In genomic region chr7:134673952-134674351, GRCm38 (mm10) we compare ENCODE assay signal across 11 mouse cellular contexts. TPM values are rescaled to one million over a fixed set of nuclear protein-coding genes. Genes with fewer than 3 reads are reported as not detected.
DNase-seq lines count a peak whose midpoint lies in the region; ATAC-seq lines count a peak whose summit lies in the region.
"Had no signal": no experiment of that assay in that cellular context is flagged by ENCODE, and none has a peak within 500 bp of the region (broad histone marks: within the 10 kb centered on the region; RNA-seq: fewer than 3 reads in every experiment).

No protein-coding gene starts in this region.

- H3K27ac ChIP-seq in forebrain, embryonic 11.5 days (ENCODE audit: low read depth, low read length): no peak overlapping the region
- H3K27ac ChIP-seq in forebrain, embryonic 14.5 days (ENCODE audit: low read depth, low read length): no peak overlapping the region
- no peak overlapping the region for H3K27ac ChIP-seq in hindbrain, embryonic 10.5 days
- H3K27ac ChIP-seq: limb, embryonic 15.5 days had no signal

- H3K4me2 ChIP-seq in forebrain, embryonic 11.5 days (ENCODE audit: low read depth, low read length, severe bottlenecking): no peak overlapping the region
- no peak overlapping the region for H3K4me2 ChIP-seq in forebrain, embryonic 14.5 days (ENCODE audit: low read length)
- H3K4me2 ChIP-seq: limb, embryonic 15.5 days; midbrain, embryonic 11.5 days had no signal

- no peak for ATAC-seq in forebrain, embryonic 11.5 days (replicated peaks; ENCODE audit: low FRiP score)
- ATAC-seq in forebrain, embryonic 14.5 days: no peak

- no peaks in the 10 kb centered on the region for H3K9me3 ChIP-seq in forebrain, embryonic 11.5 days (ENCODE audit: control insufficient read depth, low read length)
- no peaks in the 10 kb centered on the region for H3K9me3 ChIP-seq in forebrain, embryonic 14.5 days (replicated peaks; ENCODE audit: control insufficient read depth, low read length)
- no peaks in the 10 kb centered on the region for H3K9me3 ChIP-seq in hindbrain, embryonic 10.5 days
- H3K9me3 ChIP-seq: limb, embryonic 15.5 days had no signal

- H3K4me1 ChIP-seq in forebrain, embryonic 11.5 days (replicated peaks; ENCODE audit: control insufficient read depth, insufficient read depth, low read length): peaks cover 8% of the 10 kb centered on the region; the same call in 1 of the 2 replicates
- peaks cover 3% of the 10 kb centered on the region; the same call in 1 of the 2 replicates for H3K4me1 ChIP-seq in forebrain, embryonic 14.5 days (ENCODE audit: control insufficient read depth, insufficient read depth, low read length)
- H3K4me1 ChIP-seq in hindbrain, embryonic 10.5 days (replicated peaks): peaks cover 68% of the 10 kb centered on the region

- H3K27me3 ChIP-seq in forebrain, embryonic 11.5 days (ENCODE audit: control insufficient read depth, insufficient read depth, low read length): no peaks in the 10 kb centered on the region; the same call in 1 of the 2 replicates
- H3K27me3 ChIP-seq in forebrain, embryonic 14.5 days (replicated peaks; ENCODE audit: control insufficient read depth, insufficient read depth, low read length): no peaks in the 10 kb centered on the region
- H3K27me3 ChIP-seq in hindbrain, embryonic 10.5 days (ENCODE audit: insufficient read depth, poor library complexity, severe bottlenecking): peaks cover 23% of the 10 kb centered on the region
- H3K27me3 ChIP-seq: limb, embryonic 15.5 days had no signal

- 83% methylated on average over 9 of the region's 9 CpGs for WGBS in forebrain, embryonic 11.5 days
- 80% methylated on average over 9 of the region's 9 CpGs for WGBS in forebrain, embryonic 14.5 days
- 82% methylated on average over 9 of the region's 9 CpGs for WGBS in hindbrain, embryonic 10.5 days

- intact Hi-C loops in left cerebral cortex, postnatal 4 days (cut with DNase I): no loop called here

- H3K9ac ChIP-seq in forebrain, embryonic 11.5 days (ENCODE audit: low read length): no peak overlapping the region
- H3K9ac ChIP-seq in forebrain, embryonic 14.5 days (ENCODE audit: low read length): no peak overlapping the region
- H3K9ac ChIP-seq: limb, embryonic 15.5 days had no signal

- H3K4me3 ChIP-seq in forebrain, embryonic 11.5 days (ENCODE audit: low read depth, low read length): no peak overlapping the region
- no peak overlapping the region for H3K4me3 ChIP-seq in forebrain, embryonic 14.5 days (ENCODE audit: low read depth, low read length)
- no peak overlapping the region for H3K4me3 ChIP-seq in hindbrain, embryonic 10.5 days
- H3K4me3 ChIP-seq: limb, embryonic 15.5 days had no signal

- H3K36me3 ChIP-seq in forebrain, embryonic 11.5 days (ENCODE audit: control insufficient read depth, insufficient read depth, low read length): no peaks in the 10 kb centered on the region
- H3K36me3 ChIP-seq in forebrain, embryonic 14.5 days (ENCODE audit: control insufficient read depth, insufficient read depth, low read length): no peaks in the 10 kb centered on the region
- no peaks in the 10 kb centered on the region for H3K36me3 ChIP-seq in hindbrain, embryonic 10.5 days
- H3K36me3 ChIP-seq: limb, embryonic 15.5 days had no signal

- peak; percentile 24 for DNase-seq in forebrain, embryonic 11.5 days (ENCODE audit: low spot score)
- no peak for DNase-seq in forebrain, embryonic 14.5 days (ENCODE audit: low spot score)
- DNase-seq in left cerebral cortex, adult 18-20 months (ENCODE audit: low spot score in 2 of 2): peak; percentile 15 to 27
- no peak for DNase-seq in left cerebral cortex, postnatal 4 days
- peak; percentile 29 to 53 for DNase-seq in kidney, adult 8-10 months
- DNase-seq in lung, postnatal 36 days: peak; percentile 54
- no peak for DNase-seq in urinary bladder, postnatal 10 days (ENCODE audit: low spot score)
- no peak for DNase-seq in hindbrain, embryonic 10.5 days (ENCODE audit: low spot score)
- DNase-seq: B cell, adult 2 months had no signal

RNA-seq across cellular contexts. Expression of gene Dock1, which starts 3.5 kb away (rescaled TPM):
- 24.5 and 26.5 TPM in 2 replicates for polyA plus RNA-seq in forebrain, embryonic 11.5 days (2014; fragmentation: Nextera tagmentation; extraction: Ambion mirVana)
- 7.9 and 9.2 TPM in 2 replicates for polyA plus RNA-seq in forebrain, embryonic 14.5 days (2014; fragmentation: Nextera tagmentation; extraction: Ambion mirVana)
- total RNA-seq in left cerebral cortex, adult 18-20 months (2021): 10 to 100 TPM; 21.3 TPM
- total RNA-seq in left cerebral cortex, postnatal 4 days (2021): 10 to 100 TPM; 17.4 to 19.9 TPM
- polyA plus RNA-seq in hindbrain, embryonic 10.5 days (2016; fragmentation: Nextera tagmentation; extraction: Ambion mirVana): 21.9 and 24.2 TPM in 2 replicates

Comparison
In these comparisons a context has a peak if more than half of its experiments do, and no peak if none do; other contexts are left out.
1. DNase-seq: peak in forebrain, embryonic 11.5 days (single experiment), left cerebral cortex, adult 18-20 months (2 of 2), kidney, adult 8-10 months (2 of 2) and lung, postnatal 36 days (single experiment); none in forebrain, embryonic 14.5 days (single experiment), left cerebral cortex, postnatal 4 days (single experiment), urinary bladder, postnatal 10 days (single experiment) and hindbrain, embryonic 10.5 days (single experiment).